Mouse (Mus musculus): ENCODE data around the gene Gm27179.
"Not testable (repeated sequence)": the region's sequence is repeated elsewhere in the genome, so short reads cannot be mapped to it uniquely, and the experiment has no call there.

Gm27179 gene

GRCm38 (mm10) chr14:69512449-69512848, at the start of gene Gm27179:
Gene Gm27179, minus strand, starts transcription at chr14:69512549.
- DNase-seq (ENCODE audit: low spot score in 2 of 2): not testable (repeated sequence)

- DNase-seq (ENCODE audit: low spot score in 2 of 2): not testable (repeated sequence)
These were observed 45.2 kb upstream of the Gm27179 start for GRCm38 (mm10) chr14:69557550-69557949.

GRCm38 (mm10) chr14:69556820-69557219, 44.5 kb upstream of the Gm27179 start:
- DNase-seq (ENCODE audit: low spot score in 2 of 2): not testable (repeated sequence)

- not testable (repeated sequence) for DNase-seq (ENCODE audit: low spot score in 2 of 2)
These were observed 42.9 kb upstream of the Gm27179 start, which contains the start of gene Entpd4b for GRCm38 (mm10) chr14:69555110-69555831. Gene Entpd4b, plus strand, starts transcription at chr14:69555424.

- not testable (repeated sequence) for DNase-seq (ENCODE audit: low spot score in 2 of 2)
These were observed 35.0 kb upstream of the Gm27179 start for GRCm38 (mm10) chr14:69547310-69547709.

- not testable (repeated sequence) for DNase-seq (ENCODE audit: low spot score in 2 of 2)
These were observed 32.7 kb upstream of the Gm27179 start for GRCm38 (mm10) chr14:69545052-69545451.

GRCm38 (mm10) chr14:69544033-69544432, 31.7 kb upstream of the Gm27179 start:
- not testable (repeated sequence) for DNase-seq (ENCODE audit: low spot score in 2 of 2)

- DNase-seq (ENCODE audit: low spot score in 2 of 2): not testable (repeated sequence)
These were observed 30.3 kb upstream of the Gm27179 start for GRCm38 (mm10) chr14:69542695-69543094.

- DNase-seq (ENCODE audit: low spot score in 2 of 2): not testable (repeated sequence)
These were observed 27.8 kb upstream of the Gm27179 start for GRCm38 (mm10) chr14:69540113-69540512.

- DNase-seq (ENCODE audit: low spot score in 2 of 2): not testable (repeated sequence)
These were observed 24.2 kb upstream of the Gm27179 start for GRCm38 (mm10) chr14:69536539-69536938.

- DNase-seq (ENCODE audit: low spot score in 2 of 2): not testable (repeated sequence)
These were observed 13.9 kb upstream of the Gm27179 start for GRCm38 (mm10) chr14:69526202-69526601.

- DNase-seq (ENCODE audit: low spot score in 2 of 2): not testable (repeated sequence)
These were observed 10.7 kb upstream of the Gm27179 start for GRCm38 (mm10) chr14:69523001-69523400.

GRCm38 (mm10) chr14:69520810-69521209, 8.5 kb upstream of the Gm27179 start:
- not testable (repeated sequence) for DNase-seq (ENCODE audit: low spot score in 2 of 2)

- DNase-seq (ENCODE audit: low spot score in 2 of 2): not testable (repeated sequence)
These were observed 5.3 kb downstream of the Gm27179 start for GRCm38 (mm10) chr14:69507000-69507399.

GRCm38 (mm10) chr14:69503174-69503573, 9.2 kb downstream of the Gm27179 start, which contains the start of gene Gm16867:
Gene Gm16867, minus strand, starts transcription at chr14:69503362.
- not testable (repeated sequence) for DNase-seq (ENCODE audit: low spot score in 2 of 2)

GRCm38 (mm10) chr14:69502440-69503150, 9.8 kb downstream of the Gm27179 start:
- DNase-seq (ENCODE audit: low spot score in 2 of 2): not testable (repeated sequence)

- not testable (repeated sequence) for DNase-seq (ENCODE audit: low spot score in 2 of 2)
These were observed 16.1 kb downstream of the Gm27179 start for GRCm38 (mm10) chr14:69496259-69496658.

- not testable (repeated sequence) for DNase-seq (ENCODE audit: low spot score in 2 of 2)
These were observed 17.4 kb downstream of the Gm27179 start for GRCm38 (mm10) chr14:69494946-69495345.

- not testable (repeated sequence) for DNase-seq (ENCODE audit: low spot score in 2 of 2)
These were observed 17.8 kb downstream of the Gm27179 start for GRCm38 (mm10) chr14:69494522-69494921.

- DNase-seq (ENCODE audit: low spot score in 2 of 2): not testable (repeated sequence)
These were observed 24.3 kb downstream of the Gm27179 start for GRCm38 (mm10) chr14:69488001-69488400.

GRCm38 (mm10) chr14:69485466-69486135, 26.7 kb downstream of the Gm27179 start:
- DNase-seq (ENCODE audit: low spot score in 2 of 2): not testable (repeated sequence)

Data from right cerebral cortex, postnatal 10 days (tissue).